Mouse (Mus musculus) neutrophil, adult 59 days (primary cell): ENCODE results near the gene Tedc1. TPM values are rescaled to one million over a fixed set of nuclear protein-coding genes. Genes with fewer than 3 reads are reported as not detected.

Experiments used
- total RNA-seq, 2 experiments: library from RNA; stranded (reverse); gene quantifications; 1 replicate in 1 of 2; 2 replicates in 1 of 2; pipeline ENCODE4 v1.2.4; 2023

The Tedc1 gene
- total RNA-seq, result 10 to 100 TPM; 10.8 to 12.3 TPM

GRCm38 (mm10) chr12:113155887-113156539, at the start of gene Tedc1:
Gene Tedc1 (plus strand): TSS chr12:113156421.

GRCm38 (mm10) chr12:113139908-113140615, 16.2 kb upstream of the Tedc1 start, which contains the start of gene Crip2:
Gene Crip2 (plus strand): TSS chr12:113140236.

GRCm38 (mm10) chr12:113146112-113147057, 9.8 kb upstream of the Tedc1 start, which contains the start of gene Crip1:
Gene Crip1 (plus strand): TSS chr12:113146316.

GRCm38 (mm10) chr12:113185442-113186291, 29.4 kb downstream of the Tedc1 start, which contains the start of gene Tmem121:
Gene Tmem121 (plus strand): TSS chr12:113185930.

Other genes starting within 250 kb of the Tedc1 start
- gene Jag2, start 226.6 kb upstream of the Tedc1 start, total RNA-seq, result 1 to 10 TPM in 1 of 2 experiments, under 1 TPM in 1; 0.18 to 1.6 TPM
- 10 to 100 TPM in 1 of 2 experiments, 1 to 10 TPM in 1; 8.3 to 10.0 TPM for gene Nudt14, start 214.3 kb upstream of the Tedc1 start, total RNA-seq
- gene Btbd6, start 179.9 kb upstream of the Tedc1 start, total RNA-seq, result 1 to 10 TPM; 3.9 to 4.4 TPM
- gene Brf1, start 155.7 kb upstream of the Tedc1 start, total RNA-seq, result 10 to 100 TPM; 67.0 to 70.7 TPM
- 10 to 100 TPM; 55.3 to 75.9 TPM for gene Pacs2, start 141.9 kb upstream of the Tedc1 start, total RNA-seq
- under 1 TPM; 0.57 to 0.84 TPM for gene Tex22, start 81.9 kb upstream of the Tedc1 start, total RNA-seq
- 10 to 100 TPM; 21.5 to 26.1 TPM for gene Mta1, start 58.1 kb upstream of the Tedc1 start, total RNA-seq
- 1 to 10 TPM; 4.0 to 5.6 TPM for gene Crip2, start 16.2 kb upstream of the Tedc1 start, total RNA-seq
- gene Crip1, start 10.1 kb upstream of the Tedc1 start, total RNA-seq, result 100 to 1,000 TPM; 504 to 788 TPM
- gene Tmem121, start 29.5 kb downstream of the Tedc1 start, total RNA-seq, result not detected